Mouse (Mus musculus) cerebellum, adult 2 months (tissue): ENCODE data around the gene Klrb1c. TPM values are rescaled to one million over a fixed set of nuclear protein-coding genes. Genes with fewer than 3 reads are reported as not detected.
A peak's percentile ranks its signal among the peaks of the same experiment; 100 is the strongest.
"Not testable (repeated sequence)": the region's sequence is repeated elsewhere in the genome, so short reads cannot be mapped to it uniquely, and the experiment has no call there.

Experiments used
- DNase-seq, 2 experiments: peaks; one replicate each; pipeline ENCODE4 v3.0.0; 2021
- H3K27ac ChIP-seq: fragments of 200-500 bp; 2 replicates; pipeline ENCODE4 v1.5.1; 2012; ENCODE audit warnings: low read length, control low read depth, inconsistent platforms; ENCODE audit not compliant: insufficient read depth
- H3K27me3 ChIP-seq: fragments of 200-500 bp; 2 replicates; pipeline ENCODE4 v1.6.1; 2012; ENCODE audit warnings: inconsistent platforms, mild to moderate bottlenecking, low read length, moderate library complexity; ENCODE audit not compliant: control insufficient read depth, insufficient read depth
- H3K4me1 ChIP-seq: fragments of 200-500 bp; 2 replicates; pipeline ENCODE4 v1.6.1; 2011; ENCODE audit warnings: low read length; ENCODE audit not compliant: control insufficient read depth, insufficient read depth
- H3K4me3 ChIP-seq: fragments of 200-500 bp; replicated peaks from 2 replicates; pipeline ENCODE3; 2011; ENCODE audit warnings: mild to moderate bottlenecking, low read depth, low read length, control low read depth; ENCODE audit not compliant: insufficient read depth
- CTCF ChIP-seq: fragments of 200-500 bp; IDR thresholded peaks from 2 replicates; pipeline ENCODE4 v1.5.1; 2011; ENCODE audit warnings: low read depth, mild to moderate bottlenecking, control low read depth, low read length, moderate library complexity, borderline replicate concordance; ENCODE audit not compliant: insufficient read depth
- POLR2A ChIP-seq: fragments of 200-500 bp; IDR thresholded peaks from 2 replicates; pipeline ENCODE4 v1.6.1; 2011; ENCODE audit warnings: low read length, control low read depth, borderline replicate concordance; ENCODE audit not compliant: insufficient read depth
- WGBS: fragments of 180-500 bp; shearing (Covaris S2); methylation state at CpG from one replicate; pipeline ENCODE4 v1.1.7; 2018; 5-methylcytosine and 5-hydroxymethylcytosine counted together
- polyA plus RNA-seq: library from polyadenylated mRNA; depleted of rRNA; stranded (reverse); fragments of >200 nt; gene quantifications from 2 replicates; pipeline ENCODE4 v1.2.3, GENCODE M21; 2012

The Klrb1c gene
- polyA plus RNA-seq, 1 experiment = not detected

DNA sequence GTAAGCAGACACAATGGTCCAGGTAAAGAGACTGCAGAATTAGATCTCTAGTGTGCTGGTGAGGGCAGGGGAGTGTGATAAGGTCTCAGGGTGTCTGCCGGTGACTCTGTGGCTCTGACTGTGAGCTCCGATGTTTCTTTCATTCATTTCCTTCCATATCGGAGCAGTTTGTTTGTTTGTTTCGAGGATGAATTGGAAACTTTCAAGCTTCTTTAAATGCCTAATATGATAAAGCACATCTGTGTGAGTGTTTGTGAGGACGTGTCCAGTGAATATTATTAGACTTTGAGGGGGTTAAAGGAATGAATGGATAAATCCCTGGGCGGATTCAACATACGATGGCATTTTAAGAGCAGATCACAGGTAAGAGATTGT lies 10.9 kb upstream of the Klrb1c start:
- TF ChIP-seq POLR2A (no peak), CTCF (no peak)
- WGBS = 15% methylated on average over 7 of the region's 7 CpGs
- H3K4me3 ChIP-seq = peak overlapping the region; percentile 62
- H3K27me3 ChIP-seq = no peaks in the 10 kb centered on the region
- peak in 1 of 2 experiments; percentile 15 for DNase-seq
- H3K27ac ChIP-seq = no peak overlapping the region
- H3K4me1 ChIP-seq = peaks cover 3% of the 10 kb centered on the region

DNA sequence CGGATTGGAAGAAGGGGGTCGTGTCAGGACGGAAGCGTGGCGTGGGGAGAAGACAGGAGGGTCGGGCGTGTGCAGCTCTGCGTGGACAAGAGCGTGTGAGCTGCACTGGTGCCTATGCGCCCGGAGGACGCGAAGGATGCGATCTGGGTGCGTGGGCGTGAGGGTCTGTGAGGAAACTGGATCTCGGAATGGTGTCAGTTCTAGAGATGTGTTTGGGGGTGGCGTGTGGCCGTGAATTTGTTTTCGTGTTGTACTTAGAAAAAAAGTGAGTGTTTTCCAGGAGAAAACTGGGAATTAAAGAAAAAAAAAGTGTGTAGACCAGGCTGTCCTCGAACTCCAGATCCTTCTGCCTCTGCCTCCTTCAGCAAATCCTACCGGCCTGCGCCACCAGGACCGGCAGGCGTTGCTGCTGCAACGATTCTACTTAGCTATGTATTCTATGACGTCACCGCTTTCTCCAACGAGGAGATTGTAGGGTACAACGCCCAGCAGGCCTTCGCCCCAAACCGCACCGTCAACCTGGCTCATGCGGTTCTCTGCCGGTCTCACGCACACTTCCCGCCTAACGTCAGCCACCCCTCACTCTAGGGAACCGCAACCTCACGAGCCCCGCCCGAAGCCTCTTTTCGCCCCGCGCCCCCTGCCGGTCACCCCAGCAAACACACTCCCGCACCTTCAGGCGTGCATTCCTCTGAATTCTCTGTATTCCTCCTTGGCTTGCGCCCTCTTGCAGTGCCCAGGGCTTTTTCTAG lies 10.3 kb upstream of the Klrb1c start:
- Histone ChIP-seq H3K4me3 (peak overlapping the region; percentile 83), H3K27ac (peak overlapping the region; percentile 80)
- H3K4me1 ChIP-seq, H3K27me3 ChIP-seq: not testable (repeated sequence)
- peak; percentile 89 to 94 for DNase-seq
- WGBS = under 1% methylated on average over 49 of the region's 49 CpGs
- TF ChIP-seq CTCF = peak; percentile 58

DNA sequence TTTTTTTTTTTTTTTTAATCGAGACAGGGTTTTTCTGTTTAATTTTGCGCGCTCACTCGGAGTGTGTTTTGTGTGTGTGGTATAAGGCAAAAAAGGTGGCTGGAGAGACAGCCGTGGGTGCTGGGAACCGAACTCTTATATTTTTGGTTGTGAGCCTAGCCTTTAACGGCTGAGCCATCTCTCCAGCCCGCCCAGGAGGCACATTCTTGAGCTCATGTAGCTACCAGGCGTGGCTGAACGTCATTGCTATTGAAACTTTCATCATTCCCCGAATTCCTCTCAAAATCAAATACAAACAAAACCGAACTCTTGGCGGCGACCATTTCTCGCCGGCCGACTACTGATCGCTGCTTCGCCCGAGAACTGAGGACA lies 9.7 kb upstream of the Klrb1c start:
- not testable (repeated sequence) for H3K4me1 ChIP-seq, H3K27me3 ChIP-seq
- Histone ChIP-seq H3K4me3 (peak overlapping the region; percentile 56), H3K27ac (peak overlapping the region; percentile 80)
- peak; percentile 72 to 85 for DNase-seq
- under 1% methylated on average over 20 of the region's 20 CpGs for WGBS

DNA sequence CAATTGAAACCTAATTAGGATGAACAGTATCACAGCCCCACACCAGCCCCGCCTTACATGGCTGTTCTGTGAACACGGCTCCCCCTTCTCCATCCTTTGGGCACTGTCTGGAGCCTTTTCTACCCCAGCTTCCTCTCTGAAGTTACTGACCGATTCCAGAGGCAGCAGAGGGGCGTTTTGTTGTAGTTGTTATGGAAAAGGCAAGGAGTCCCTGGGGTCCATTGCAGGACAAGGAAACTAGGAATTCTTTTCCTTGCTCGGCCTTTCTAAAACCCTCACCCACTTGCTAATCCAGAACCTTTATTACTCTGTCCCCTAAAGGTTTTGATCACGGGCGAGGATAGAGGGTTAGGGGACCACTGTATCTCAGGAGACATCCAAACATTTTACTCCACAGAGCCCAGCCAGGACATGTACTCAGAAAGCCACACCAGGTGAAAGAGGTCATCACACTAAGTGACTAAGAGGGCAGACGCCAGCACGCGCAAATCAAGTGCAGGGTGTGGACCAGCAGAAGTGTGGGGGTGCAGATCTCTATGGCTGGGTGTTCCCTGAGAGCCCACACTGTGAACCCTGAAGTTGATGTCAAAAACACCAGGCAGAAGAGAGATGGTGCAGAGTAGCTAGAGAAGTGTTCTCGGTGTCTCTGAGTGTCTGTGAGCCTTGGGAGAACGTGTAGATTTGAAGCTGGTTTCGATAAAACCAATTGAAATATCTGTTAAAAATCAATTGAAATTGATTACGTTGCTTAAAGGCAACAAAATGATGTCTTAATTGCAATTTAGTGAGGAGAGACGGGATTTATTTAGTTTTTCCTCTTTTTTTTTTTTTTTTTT lies 9.1 kb upstream of the Klrb1c start:
- TF ChIP-seq CTCF (no peak), POLR2A (no peak)
- Histone ChIP-seq H3K27ac (no peak overlapping the region), H3K4me1 (peaks cover 3% of the 10 kb centered on the region), H3K4me3 (peak overlapping the region; percentile 56), H3K27me3 (no peaks in the 10 kb centered on the region)
- 9% methylated on average over 15 of the region's 15 CpGs for WGBS
- peak; percentile 49 to 50 for DNase-seq

DNA sequence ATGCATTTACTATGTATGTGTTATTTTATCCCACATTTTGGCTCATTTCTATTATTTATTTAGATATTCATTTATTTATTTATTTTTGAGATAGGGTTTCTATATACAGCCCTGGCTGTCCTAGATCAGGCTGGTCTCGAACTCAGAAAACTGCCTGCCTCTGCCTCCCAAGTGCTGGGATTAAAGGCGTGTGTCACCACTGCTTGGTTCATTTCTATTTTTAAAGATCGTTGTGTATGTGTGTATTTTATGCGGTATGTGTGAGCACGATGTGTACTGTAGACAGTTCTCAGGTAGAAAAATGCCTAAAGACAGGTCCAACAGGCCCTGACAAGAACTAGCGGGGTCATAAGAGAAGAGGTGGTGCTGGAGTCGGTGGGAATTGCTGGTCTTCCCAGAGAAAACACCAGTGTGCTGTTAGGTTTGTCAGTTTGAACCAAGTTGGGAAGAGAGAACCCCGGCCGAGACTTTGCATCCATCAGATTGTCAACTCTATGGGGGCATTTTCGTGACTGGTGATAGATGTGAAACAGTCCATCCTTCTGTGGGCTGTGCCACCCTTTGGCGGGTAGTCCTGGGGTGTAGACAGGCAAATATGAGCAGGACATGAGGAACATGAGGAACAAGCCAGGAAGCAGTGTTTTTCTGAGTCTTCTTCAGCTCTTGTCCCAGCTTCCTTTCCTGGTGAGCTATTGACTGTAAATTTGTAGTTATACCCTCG lies 8.3 kb upstream of the Klrb1c start:
- TF ChIP-seq POLR2A (no peak), CTCF (no peak)
- 63% methylated on average over 12 of the region's 12 CpGs for WGBS
- Histone ChIP-seq H3K4me3 (peak overlapping the region; percentile 56), H3K27ac (no peak overlapping the region), H3K4me1 (peaks cover 3% of the 10 kb centered on the region), H3K27me3 (no peaks in the 10 kb centered on the region)
- peak; percentile 15 to 17 for DNase-seq

DNA sequence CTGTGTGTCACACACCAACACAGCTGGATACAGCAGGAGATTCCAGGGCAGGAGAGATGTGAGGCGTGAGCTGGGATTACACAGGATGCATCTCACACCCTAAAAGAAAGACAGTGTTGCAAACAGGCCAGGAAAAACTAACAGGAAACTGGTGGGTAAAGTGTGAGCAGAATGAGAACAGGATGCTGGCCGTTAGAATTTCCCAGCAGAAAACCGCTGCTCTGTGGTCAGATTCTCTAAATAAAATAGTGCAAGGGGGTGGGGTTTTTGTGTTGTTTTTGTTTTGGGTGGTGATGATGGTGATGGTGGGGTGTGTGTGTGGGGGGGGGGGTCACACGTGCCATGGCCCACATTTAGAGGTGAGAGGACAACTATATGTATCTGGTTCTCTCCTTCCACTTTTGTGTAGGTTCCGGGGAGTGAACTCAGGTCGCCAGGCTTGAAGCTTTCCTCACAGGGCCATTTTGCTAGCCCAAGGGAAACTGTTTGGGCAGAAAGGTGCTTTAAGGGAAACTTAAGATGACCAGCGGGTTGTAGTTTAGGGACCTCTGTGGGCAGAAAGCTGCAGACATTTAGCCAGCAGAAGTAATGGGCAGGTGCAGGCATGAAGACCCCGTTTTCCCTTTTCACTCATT lies 7.4 kb upstream of the Klrb1c start:
- Histone ChIP-seq H3K4me3 (no peak overlapping the region), H3K4me1 (peaks cover 3% of the 10 kb centered on the region), H3K27me3 (no peaks in the 10 kb centered on the region), H3K27ac (no peak overlapping the region)
- TF ChIP-seq CTCF (no peak), POLR2A (no peak)
- WGBS = 80% methylated on average over 8 of the region's 8 CpGs
- DNase-seq = no peak

DNA sequence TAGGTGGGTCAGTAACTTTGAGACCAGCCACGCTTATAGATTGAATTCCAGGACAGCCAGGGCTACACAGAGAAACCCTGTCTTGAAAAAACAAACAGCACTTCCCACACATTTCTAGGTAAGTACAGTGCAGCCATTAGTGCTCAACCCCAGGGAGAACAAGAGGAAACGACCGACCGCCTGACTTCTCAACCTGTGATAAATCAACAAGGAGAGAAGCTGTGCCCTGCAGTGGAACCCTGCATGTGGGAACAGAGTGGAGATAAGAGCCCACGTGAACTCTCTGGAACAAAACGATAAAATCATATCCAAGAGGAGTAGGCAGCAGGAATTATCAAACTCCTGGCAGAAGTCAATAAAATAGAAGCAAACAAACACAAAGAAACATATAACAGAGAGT lies 4.7 kb upstream of the Klrb1c start:
- WGBS = 81% methylated on average over 6 of the region's 6 CpGs
- peaks cover 3% of the 10 kb centered on the region for H3K4me1 ChIP-seq
- no peak overlapping the region for H3K27ac ChIP-seq
- no peaks in the 10 kb centered on the region for H3K27me3 ChIP-seq
- DNase-seq = no peak
- H3K4me3 ChIP-seq = no peak overlapping the region
- no peak for TF ChIP-seq CTCF
- TF ChIP-seq POLR2A = no peak

DNA sequence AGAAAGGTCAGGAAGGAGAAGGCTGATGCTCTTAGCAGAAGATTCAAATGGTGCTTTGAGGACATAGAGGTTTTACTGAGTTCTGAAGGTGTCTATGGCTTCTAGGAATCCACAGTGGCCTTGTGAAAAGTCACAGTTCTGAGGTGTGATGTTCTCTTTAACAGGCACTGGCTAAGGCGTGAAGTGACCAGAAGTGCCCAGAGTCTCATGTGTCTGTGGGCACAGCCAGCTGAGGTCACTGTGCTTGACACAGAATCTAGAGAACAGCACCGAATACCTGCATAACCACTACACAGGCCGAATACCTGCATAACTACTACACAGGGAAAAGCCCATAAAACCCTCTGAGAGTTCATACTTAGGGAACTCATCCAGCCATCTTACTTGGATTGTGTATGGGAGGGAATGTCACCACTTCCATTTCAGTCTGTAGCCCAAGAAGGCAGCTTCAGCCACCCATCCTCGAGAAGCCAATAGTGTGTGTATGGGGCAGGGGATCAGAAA lies 1.5 kb upstream of the Klrb1c start:
- not testable (repeated sequence) for H3K27me3 ChIP-seq, H3K4me3 ChIP-seq, DNase-seq, H3K27ac ChIP-seq, H3K4me1 ChIP-seq
- 85% methylated on average over 4 of the region's 4 CpGs for WGBS
